Mouse (Mus musculus): ENCODE data around the gene St3gal3.

Gene St3gal3

DNA sequence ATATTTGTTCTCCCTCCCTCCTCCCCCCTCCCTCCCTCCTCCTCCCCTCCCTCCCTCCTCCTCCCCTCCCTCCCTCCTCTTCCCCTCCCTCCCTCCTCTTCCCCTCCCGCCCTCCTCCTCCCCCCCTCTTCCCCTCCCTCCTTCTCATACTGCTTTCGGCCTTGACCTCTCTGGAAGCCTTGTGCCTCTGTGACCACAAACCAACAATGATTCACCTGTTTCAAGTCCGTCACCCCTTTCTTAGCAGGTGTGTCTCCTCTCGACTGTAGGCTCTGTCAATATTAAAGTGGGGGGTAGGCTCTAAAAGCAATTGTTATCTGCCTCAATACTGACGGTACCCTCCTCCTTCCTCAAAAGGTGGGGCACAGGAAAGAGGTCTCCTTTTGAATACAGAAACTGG, 153.2 kb downstream of the St3gal3 start:
- DNase-seq: no peak

DNA sequence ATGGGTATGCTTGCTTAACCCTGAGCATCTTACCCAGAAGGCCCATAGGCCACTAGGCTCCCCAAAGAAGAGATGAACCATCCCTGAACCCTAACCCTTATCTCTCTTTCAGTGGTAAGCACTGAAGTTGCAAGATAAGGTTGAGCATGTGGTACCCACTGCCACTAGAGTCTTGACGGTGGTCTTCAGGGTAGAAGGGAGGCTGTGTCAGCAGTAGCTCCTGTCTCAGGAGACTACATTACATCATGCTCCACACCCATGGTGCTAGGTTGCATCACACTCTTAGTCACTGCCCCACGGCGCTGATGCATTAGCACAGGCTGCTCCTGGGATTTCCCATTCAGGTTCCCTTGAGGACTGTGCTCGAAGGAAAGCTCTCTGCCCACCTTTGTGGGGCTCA, 154.6 kb downstream of the St3gal3 start:
- DNase-seq: no peak

DNA sequence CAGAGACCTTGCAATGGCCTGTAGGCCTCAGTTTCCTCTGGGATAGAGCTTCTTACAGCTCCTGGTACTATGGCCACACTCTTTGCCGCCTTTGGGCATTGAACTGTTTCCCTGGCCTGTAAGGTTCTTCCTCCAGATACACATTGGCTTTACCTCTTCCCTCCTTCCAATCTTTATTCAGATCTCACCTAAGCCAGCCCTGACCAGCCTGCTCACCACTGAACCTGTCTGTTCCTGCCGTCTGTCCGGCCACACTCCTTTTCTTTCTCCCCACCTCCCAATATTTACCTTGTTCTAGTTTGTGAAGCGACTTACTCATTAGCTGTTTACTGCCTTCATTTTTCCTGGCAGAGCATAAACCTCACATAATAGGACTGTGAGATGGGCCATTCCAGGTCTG, 155.5 kb downstream of the St3gal3 start:
- DNase-seq: no peak

DNA sequence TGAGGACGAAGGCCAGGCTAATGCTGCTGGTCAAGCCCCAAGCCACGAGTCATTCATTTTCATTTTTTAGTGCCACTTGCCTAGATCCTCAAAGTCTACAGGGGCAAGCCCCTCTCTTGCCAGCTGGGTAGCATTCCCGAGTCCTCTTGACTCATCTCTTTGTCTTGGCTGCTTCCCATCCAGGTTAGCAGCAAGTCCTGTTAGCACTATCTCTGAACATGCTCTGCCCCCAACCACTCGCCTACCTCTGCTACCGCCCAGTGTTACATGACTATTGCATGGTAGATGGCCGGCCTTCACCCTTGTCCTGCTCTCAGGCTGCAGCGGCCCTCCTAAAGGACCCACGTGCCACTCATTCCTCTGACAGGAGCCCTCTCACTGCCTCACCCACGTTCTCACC, 156.4 kb downstream of the St3gal3 start:
- DNase-seq: no peak

DNA sequence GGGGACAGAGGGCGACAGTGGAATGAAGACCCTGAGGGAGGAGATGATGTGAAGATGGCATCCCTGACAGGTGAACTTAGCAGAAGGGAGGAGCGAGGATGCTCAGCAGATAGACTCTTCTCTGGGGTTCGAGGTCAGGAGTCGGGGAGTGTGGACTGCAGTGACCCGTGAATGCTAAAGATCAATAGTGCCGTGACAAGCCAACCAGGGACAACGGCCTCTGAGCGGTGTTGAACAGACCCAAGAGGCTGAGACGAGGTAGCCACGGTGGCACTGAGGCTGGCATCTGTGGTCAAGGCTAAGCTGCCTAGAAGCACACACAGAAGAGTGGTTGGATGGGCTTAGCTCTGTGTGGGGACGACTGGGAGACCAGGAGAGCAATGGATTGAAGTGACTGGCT, 156.9 kb downstream of the St3gal3 start:
- no peak for DNase-seq

DNA sequence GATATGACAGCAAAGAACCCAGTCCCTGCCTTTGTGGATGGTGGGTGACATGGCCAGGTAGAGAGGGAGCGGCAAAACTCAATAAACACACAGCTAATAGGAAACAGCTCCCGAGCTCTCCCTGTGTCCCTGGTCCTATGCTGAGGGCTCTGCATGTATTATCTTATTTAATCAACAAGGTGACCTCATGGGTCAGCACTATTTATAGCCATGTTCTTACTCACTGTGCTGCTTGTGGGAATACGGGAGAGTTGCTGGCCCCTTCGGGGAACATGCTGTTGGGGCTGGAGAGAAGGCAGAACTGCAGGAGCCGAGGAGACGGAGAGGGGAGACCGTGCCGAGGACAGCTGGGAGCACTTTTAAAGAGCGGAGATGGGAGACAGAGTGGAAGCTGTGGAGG, 157.3 kb downstream of the St3gal3 start:
- DNase-seq: no peak

DNA sequence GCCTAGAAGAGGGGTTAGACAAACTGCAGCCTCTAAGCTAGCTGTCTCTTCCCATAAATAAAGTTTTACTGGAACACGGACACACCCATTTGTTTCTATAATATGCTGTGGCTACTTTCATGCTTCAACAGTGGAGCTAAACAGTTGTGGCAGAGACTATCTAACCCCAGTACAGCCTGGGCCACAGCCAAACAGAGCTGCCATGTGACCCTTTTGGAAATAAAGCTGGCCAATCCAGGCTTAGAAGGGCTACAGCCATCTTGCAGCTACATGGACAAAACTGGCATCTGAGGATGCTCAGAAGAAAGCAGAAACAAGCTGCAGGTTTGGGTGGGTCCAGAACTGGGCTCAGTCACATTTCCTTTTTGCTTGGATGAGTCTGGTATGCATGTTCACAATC, 158.9 kb downstream of the St3gal3 start:
- no peak for DNase-seq

DNA sequence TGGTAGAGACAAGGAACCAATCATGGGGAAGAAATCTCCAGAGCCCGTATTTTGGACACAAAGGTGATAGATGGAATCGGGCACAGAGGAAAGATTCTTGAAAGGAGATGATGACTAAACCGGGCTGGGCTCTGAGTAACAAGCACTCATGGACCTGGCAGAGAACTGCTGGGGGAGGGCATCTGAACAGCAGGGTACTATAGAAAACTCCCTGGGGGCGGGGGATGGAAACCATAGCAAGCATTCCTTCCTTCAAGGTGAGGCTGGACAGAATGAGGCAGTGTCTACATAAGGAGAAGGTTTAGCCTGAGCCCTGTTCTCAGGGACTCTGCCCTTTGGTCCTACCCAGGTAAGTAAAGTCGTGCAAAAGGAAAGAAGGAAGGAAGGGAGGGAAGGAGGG, 160.0 kb downstream of the St3gal3 start:
- peak; percentile 63 for DNase-seq

DNA sequence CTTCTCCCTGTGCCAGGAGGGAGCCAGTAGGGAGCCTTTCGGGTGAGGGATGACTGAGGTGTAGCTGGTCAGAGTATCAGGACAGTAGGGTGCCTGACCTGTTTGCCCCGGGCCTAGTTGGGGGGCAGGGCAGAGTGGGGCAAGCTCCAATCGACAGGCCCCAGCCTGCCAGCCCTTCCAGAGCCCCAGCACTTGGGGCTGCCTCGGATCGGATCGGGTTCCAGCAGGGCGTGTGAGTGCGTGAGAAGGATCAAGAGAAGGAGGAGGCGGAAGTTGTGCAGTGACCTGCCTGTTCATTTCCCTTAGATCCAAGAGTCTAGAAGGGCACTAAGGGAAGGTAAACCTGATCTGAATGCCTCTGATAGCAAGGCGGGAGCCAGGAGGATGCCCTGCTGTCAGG, 161.7 kb downstream of the St3gal3 start:
- no peak for DNase-seq

DNA sequence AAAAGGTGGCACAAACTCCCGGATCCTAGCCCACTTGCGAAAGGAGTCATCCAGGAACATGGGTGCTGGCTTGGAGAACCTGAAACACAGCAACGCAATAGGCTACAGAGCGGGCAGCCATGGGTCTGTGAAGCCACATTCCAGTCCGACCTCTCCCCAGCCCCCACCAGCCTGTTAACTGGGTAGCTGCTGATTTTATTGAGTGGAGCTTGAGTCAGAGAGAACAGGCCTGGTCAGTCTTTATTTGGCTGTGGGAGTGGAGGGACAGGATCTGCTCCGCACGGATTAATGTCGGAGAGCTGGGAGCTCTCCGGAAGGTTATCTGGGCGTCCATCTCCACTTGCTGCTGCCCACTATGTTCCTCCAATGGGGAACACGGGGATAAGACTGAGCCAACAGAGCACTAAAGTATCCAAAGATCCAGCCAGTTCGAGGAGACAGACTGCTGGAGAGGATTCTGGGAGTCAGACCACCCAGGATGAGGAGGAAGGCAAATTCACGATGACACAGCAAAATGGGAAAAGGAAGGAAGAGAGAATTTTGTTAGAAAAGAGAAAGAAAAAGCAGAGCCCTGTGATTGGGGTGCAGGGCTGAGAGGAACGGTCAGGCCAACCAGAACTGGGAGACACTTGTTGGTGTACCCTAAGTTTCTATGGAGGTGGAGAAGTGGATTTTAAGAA, 170.2 kb downstream of the St3gal3 start:
- no peak for DNase-seq

DNA sequence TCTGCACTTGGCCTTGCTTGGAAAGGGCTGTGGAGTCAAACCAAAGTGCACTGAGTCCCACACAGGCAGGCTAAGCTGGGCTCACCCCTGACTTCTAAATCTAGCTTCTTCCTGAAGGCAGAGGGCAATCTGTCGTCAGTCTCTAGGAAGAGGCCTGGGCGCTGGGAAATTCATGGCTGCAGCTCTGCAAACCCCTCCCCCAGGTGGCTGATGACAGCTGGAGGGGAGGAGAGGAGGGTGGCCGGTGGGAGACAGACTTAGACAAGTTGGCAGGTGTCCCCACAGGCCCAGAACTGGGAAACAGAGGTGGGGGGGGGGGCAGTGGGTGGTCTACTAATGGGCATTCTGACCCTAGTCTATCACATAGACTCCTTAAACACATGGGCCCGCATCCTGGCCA, 177.2 kb downstream of the St3gal3 start:
- no peak for DNase-seq

DNA sequence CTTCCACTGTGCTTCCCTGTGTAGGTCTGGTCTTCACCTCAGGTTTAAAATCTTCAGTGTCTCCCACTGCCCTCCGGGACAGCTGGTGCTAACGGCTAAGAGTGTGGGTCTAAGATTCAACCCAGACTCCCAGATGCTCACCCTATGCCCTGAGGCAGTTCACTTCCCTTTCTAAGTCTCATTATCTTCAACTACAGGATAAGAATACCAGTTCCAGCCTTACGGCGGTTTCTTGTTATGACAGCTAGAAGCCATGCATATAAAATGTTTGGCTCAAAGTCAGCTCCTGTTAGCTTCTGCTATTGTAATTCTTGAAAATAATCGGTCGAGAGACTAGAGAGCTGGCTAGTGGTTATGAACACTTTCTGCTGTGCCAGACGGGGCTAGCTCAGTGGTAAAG, 187.2 kb downstream of the St3gal3 start:
- no peak for DNase-seq

DNA sequence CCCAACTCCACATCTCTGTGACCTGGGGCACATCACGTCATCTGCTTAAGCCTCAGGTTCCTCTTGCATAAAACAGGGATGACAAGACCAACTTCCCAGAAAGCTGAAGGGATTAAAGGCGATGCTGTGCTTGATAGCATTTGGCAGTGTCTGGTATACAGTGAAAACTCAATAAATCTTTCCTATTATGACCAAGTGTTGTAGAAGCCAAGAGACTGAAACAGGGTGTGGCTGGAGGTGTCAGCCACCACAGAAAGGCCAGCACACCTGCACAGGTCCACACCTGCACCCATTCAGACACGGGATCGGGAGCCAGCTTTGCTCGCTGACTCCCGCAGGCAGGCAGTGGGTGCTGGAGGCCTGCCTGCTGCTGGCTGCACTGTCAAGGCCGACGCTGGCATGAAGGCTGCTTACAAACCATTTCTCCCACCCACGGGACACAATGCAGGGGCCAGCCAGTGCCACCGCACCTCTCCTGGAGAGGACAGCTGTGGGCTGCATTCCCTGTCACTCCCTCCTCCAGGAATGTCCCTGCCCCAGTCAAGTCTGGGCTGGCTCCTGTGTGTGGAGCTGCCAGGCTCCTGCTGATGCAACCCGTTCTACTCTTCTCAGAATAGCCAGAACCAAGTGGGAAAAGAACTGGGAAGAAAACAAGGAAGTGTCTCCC, 187.9 kb downstream of the St3gal3 start:
- peak; percentile 32 for DNase-seq

DNA sequence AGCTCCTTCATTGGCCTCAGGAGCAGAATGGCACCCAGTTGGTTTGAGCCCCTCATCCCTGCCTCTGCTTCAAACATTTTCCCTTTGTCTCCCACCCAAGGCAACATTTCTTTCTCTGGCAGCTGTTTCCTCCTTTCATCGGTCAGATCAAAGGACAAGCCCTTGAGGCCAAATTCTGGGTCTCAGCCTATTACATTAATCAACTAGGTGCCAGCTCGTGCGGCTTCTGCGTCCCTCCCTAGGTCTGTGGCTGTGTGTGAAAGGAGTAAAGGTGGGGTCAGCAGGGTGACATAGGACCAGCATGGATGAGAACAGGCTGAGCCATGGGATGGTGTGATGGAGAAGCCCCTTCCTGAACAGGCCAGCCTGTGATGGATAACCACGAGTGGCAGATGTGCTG, 191.4 kb downstream of the St3gal3 start:
- no peak for DNase-seq

DNA sequence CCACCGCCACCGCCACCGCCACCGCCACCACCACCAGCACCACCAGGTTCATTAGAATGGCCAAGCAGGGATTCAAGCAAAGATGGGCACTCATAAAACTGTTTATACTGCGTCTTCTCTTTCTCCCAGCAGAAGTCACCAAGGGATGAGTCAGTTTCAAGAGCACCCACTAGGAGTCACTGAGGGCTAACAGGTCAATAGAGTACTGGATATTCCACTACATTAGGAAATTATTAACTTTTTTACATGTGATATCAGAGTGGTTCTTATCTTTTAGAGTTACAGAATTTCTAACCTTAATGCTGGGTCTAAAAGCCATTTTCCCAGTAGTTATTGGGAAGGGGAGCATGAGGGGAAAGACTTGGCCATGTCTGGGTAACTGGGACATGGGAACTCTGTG, 197.8 kb downstream of the St3gal3 start:
- no peak for DNase-seq

DNA sequence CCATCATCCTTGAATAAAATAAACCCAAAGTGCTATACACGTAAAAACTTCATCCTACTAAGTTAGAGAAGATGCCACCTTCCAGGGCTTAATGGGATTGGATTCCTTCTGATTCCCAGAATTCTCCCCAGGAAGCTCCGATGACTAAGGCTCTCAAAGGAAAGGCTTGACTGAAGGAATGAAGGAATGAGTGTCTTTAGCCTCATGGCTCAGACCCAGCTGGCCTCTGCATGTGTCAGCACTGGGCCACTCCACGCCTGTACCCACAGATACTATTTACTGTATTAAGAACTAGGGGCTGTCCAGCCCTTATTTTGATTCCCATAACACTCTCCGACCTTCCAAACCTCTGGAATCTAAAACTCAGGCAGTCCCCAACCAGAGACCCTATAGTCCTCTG, 200.6 kb downstream of the St3gal3 start:
- DNase-seq: no peak

DNA sequence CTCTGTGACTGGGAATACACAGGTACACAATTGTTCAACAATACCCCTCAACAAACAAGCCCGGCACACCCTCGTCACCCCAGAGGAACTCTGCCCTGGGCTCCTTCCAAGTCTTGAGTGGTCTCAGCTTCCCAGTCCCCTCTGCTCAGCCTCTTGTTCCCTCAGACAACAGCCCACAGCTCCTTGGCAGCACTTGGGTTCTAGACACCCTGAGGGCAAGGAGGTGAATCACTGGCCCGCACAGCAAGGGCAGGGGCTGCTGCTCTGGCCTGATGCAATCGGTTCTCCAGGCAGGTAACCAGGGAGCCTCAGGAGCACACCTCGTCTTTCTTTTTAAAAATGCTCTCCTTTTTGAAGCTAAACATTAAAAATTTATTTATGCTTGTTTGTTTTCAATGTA, 201.5 kb downstream of the St3gal3 start:
- DNase-seq: no peak

DNA sequence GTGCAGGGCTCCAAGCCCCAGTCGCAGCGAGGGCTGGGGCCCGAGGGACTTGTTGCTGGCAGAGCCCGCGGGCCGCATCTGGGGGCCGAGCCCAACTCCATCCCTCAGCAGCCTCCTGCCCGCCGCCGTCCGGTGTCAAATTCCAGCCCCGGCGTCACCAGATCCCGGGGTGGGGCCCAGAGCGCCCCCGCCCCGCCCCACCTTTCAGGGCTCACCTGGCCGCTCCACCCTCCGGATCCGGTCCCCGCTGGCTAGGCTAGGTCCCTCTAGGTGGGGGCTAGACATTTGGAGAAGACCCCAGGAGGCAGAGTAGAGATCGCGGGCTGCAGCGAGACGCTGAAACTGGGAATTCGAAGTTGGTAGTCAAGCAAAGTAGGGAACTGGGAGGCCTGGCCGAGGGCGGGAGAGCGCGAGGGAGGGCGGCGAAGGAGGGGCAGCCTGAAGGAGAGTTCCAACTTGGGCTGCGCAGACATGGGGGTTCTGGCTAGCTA, 205.3 kb downstream of the St3gal3 start, which contains the start of gene Artn:
Gene Artn (minus strand): TSS at position 373 of the 491 bp plus-strand sequence.
- no peak for DNase-seq

DNA sequence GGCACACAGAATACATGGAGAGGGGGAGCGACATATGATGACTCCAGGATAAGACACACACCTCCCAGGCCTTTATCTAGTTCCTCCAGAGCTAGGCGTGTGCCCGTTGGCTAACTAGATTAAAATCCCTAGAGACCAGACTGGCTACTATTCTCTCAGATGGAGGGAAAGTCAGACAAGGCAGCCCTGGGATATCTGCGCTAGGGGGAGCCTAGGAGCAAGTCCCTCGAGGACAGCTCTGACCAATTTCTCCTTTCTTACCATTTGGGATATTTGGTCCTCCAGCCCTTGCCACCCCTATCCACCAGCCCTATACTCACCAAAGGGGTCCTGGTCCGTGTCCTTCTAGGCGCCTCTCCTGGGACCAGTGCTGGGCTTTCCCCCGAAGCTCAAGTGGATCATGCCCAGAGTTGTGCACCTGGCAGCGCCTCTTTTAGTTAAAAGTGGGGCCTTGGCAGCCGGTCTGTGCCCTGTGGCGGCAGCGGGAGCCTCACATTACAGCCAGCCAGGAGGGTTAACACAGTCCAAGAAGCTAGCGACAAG, 205.9 kb downstream of the St3gal3 start:
- DNase-seq: no peak

DNA sequence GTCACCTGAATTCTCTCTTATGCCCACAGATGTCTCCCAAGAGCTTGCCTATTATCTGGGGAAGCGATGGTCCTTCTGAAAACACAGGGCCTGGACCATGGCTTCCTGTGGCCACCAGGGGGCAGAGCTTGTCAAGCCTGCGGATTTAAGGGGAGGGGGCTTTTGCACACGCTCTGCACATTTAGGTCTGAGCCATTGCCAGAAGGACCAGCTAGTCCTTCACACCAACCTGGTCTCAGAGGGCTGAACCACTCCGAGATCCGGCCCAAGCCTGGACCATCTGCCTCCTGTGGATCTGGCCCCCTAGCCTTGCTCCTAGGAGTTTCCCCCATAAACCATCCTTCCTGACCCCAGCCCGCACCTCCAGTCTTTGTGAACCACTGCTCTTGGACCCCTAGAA, 206.5 kb downstream of the St3gal3 start:
- DNase-seq: no peak

DNA sequence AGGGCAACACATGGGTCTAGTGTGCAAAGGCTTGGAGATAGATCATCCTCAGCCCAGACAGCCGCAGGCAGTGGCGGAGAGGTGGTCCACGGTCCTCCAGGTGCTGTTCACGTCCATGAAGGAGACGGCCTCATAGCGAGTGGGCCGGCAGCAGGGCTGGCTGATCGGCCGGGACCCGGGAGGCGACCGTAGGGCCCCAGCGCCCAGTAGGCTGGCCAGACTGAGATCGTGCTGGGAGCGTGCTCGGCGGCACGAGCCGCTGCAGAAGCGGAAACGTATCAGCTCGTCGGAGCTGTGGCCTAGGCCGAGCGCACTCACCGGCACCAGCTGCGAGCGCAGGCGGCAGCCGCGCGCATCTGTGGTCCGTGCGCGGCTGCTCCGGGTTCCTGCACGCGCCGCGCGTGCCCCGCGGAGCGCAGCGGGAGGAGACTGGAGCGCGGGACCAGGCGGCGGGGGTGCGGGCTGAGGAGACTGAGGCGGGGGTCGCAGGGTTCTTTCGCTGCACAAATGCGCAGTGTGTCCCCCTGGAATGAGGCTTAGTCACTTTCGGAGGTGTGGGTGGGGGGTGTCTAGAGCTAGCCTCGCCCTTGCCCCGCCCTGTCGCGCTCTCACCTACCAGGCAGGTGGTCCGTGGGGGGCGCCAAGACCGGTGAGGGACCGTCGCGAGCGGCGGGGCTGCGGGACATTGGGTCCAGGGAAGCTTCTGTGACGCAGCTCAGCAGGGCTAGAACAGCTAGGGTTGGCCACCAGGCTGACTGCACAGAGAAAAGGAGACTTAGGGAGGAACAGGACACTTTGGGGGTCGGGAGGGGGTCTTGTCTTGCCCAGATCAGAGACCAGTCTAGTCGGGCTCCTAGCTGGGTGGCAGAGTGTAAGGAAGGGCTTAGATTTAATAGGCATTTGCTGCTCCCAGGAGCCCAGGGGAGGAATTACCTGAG, 207.9 kb downstream of the St3gal3 start:
- peak; percentile 77 for DNase-seq

DNA sequence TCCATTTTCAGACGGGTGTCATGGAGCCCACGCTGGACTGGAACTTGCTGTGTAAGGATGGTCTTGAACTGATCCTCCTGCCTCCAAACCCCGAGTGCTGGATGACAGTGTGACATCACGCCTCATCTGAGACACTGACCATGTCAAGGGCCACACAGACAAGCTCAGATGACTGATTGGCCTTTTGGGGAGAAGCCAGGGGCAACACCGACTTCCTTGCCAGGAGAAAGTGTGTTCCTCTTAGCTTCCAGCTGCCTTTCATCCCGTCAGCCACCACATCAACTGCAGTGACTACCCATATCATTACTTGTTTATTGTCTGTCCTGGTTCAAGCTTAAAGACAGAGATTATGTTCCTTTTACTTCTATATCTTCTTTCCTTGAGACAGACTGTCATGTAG, 209.8 kb downstream of the St3gal3 start:
- DNase-seq: no peak

DNA sequence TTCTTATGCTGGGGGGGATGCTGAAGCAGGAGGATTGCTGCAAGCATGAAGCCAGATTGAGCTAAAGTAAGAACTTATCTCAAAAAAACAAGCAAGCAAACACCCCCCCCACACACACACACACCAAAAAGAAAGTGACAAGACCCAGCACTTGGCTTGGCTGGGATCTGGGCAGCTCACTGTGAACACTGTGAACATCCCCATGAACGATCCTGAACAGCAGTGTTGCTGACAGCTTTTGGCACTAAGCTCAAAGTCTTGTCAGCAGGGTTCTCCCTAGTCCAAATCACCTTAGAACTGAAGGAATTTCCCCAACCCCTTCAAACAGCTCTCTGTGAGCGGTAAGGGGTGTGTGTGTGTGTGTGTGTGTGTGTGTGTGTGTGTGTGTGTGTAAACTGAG, 211.3 kb downstream of the St3gal3 start:
- DNase-seq: no peak

All from right cerebral cortex, adult 18-20 months (tissue).